Mouse (Mus musculus) heart, adult 2 months (tissue): ENCODE data around the gene Supt4a. TPM values are rescaled to one million over a fixed set of nuclear protein-coding genes. Genes with fewer than 3 reads are reported as not detected.

Experiments
- DNase-seq, 2 experiments: peaks; one replicate each; pipeline ENCODE4 v3.0.0; 2021
- H3K27ac ChIP-seq: fragments of 200-600 bp; 2 replicates; pipeline ENCODE4 v1.8.1; 2022
- H3K27me3 ChIP-seq: fragments of 200-500 bp; 2 replicates; pipeline ENCODE4 v1.6.1; 2012; ENCODE audit warnings: mild to moderate bottlenecking, low read length, inconsistent platforms, mixed read lengths; ENCODE audit not compliant: control insufficient read depth, insufficient read depth
- H3K36me3 ChIP-seq: fragments of 200-500 bp; 2 replicates; pipeline ENCODE4 v1.6.1; 2012; ENCODE audit warnings: low read length, inconsistent platforms; ENCODE audit not compliant: control insufficient read depth, insufficient read depth
- H3K4me1 ChIP-seq: fragments of 200-500 bp; 2 replicates; pipeline ENCODE4 v1.6.1; 2011; ENCODE audit warnings: low read length; ENCODE audit not compliant: control insufficient read depth, insufficient read depth
- H3K4me3 ChIP-seq: fragments of 200-600 bp; 2 replicates; pipeline ENCODE4 v1.8.1; 2022
- H3K79me2 ChIP-seq: fragments of 200-500 bp; replicated peaks from 2 replicates; pipeline ENCODE4 v1.6.1; 2012; ENCODE audit warnings: mild to moderate bottlenecking, inconsistent platforms, low read length, moderate library complexity, mixed read lengths; ENCODE audit not compliant: control insufficient read depth, insufficient read depth
- H3K9ac ChIP-seq: fragments of 200-500 bp; 2 replicates; pipeline ENCODE4 v1.6.1; 2012; ENCODE audit warnings: low read depth, mild to moderate bottlenecking, control low read depth, inconsistent platforms, low read length, mixed read lengths
- CTCF ChIP-seq: fragments of 200-600 bp; IDR thresholded peaks from 2 replicates; pipeline ENCODE4 v1.8.1; 2022; ENCODE audit warnings: antibody characterized with exemption, mild to moderate bottlenecking, moderate library complexity
- EP300 ChIP-seq: fragments of 200-500 bp; IDR thresholded peaks from 2 replicates; pipeline ENCODE4 v1.6.1; 2011; ENCODE audit warnings: low read depth, low read length, control low read depth; ENCODE audit not compliant: insufficient read depth
- POLR2A ChIP-seq: fragments of 200-500 bp; IDR thresholded peaks from 2 replicates; pipeline ENCODE4 v1.6.1; 2011; ENCODE audit warnings: mild to moderate bottlenecking, low read depth, low read length, control low read depth; ENCODE audit not compliant: insufficient read depth
- WGBS: fragments of 180-500 bp; shearing (Covaris S2); methylation state at CpG from one replicate; pipeline ENCODE4 v1.1.7; 2018; 5-methylcytosine and 5-hydroxymethylcytosine counted together
- intact Hi-C: fragments of 180-260 bp; cut with DNase I; formaldehyde crosslinking; loops from one replicate; pipeline ENCODE4 v1.15.1; 2025
- polyA plus RNA-seq: library from polyadenylated mRNA; depleted of rRNA; stranded (reverse); fragments of >200 nt; gene quantifications from 2 replicates; pipeline ENCODE4 v1.2.3, GENCODE M21; 2012
- total RNA-seq, 2 experiments: library from RNA; stranded (reverse); gene quantifications; 2 replicates each; pipeline ENCODE4 v1.2.3; 2021

The Supt4a gene
- total and polyA plus RNA-seq, 3 experiments = 41.4 to 47.5 (median 44.6) TPM

DNA sequence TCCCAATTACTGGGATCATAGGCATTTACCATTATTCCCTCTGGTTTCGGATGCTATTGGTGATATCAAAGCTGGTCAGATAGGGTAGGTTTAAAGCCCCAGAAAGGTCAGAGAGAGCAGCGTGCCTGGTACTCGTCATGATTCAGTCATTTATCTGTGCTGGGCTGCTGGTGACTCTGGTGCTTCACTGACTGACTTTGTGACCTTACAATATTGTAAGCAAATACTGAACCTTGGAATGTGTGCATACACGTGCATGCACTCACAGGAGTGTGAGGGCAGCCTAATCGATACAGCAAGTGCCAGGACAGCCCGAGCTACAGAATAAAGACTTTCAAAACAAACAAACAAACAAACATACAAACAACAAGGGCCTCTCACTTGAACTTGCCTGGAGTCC, 1.7 kb upstream of the Supt4a start:
- no peak for DNase-seq
- no peaks in the 10 kb centered on the region for H3K79me2 ChIP-seq
- TF ChIP-seq POLR2A (no peak), CTCF (no peak), EP300 (no peak)
- no peaks in the 10 kb centered on the region for H3K36me3 ChIP-seq
- H3K27me3 ChIP-seq = no peaks in the 10 kb centered on the region; the same call in 1 of the 2 replicates
- intact Hi-C loops = loop anchor here (5.0 kb wide), 1 partner anchor 138 kb away; no protein-coding TSS in a partner anchor
- H3K4me3 ChIP-seq = no peak overlapping the region
- no peak overlapping the region for H3K27ac ChIP-seq
- H3K9ac ChIP-seq = no peak overlapping the region
- H3K4me1 ChIP-seq = no peaks in the 10 kb centered on the region
- 81% methylated on average over 6 of the region's 6 CpGs for WGBS

DNA sequence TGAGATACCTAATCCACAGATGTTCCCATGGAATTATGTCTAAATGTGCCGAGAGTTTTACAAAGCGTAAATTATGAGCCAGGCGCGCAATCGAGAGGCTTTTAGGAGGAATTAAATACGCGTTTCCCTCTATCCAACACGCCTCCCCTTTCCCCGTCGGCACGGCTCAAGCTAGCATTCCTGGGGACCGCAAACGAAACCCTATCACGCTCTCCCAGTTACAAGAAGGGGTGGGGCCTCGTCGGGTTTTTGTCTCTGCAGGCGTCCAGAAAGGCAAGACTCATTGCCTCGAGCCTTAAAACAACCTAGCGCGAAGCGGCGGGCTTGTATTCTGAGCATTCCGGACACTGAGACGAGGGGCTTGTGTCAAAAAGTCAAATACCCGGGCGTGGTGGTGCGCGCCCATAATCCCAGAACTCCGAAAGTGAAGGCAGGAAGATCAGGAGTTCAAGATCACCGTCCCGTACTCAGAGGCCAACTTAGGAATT, 661 bp upstream of the Supt4a start:
- no peaks in the 10 kb centered on the region for H3K4me1 ChIP-seq
- WGBS = under 1% methylated on average over 31 of the region's 31 CpGs
- no peaks in the 10 kb centered on the region for H3K79me2 ChIP-seq
- no peaks in the 10 kb centered on the region; the same call in 1 of the 2 replicates for H3K27me3 ChIP-seq
- no peak for TF ChIP-seq POLR2A
- no peak for TF ChIP-seq EP300
- TF ChIP-seq CTCF = no peak
- H3K9ac ChIP-seq = peak overlapping the region; percentile 61
- no peaks in the 10 kb centered on the region for H3K36me3 ChIP-seq
- DNase-seq = peak; percentile 67 to 69
- peak overlapping the region; percentile 68 for H3K4me3 ChIP-seq
- intact Hi-C loops = loop anchor here (5.0 kb wide), 1 partner anchor 139 kb away; no protein-coding TSS in a partner anchor
- peak overlapping the region; percentile 82 for H3K27ac ChIP-seq

DNA sequence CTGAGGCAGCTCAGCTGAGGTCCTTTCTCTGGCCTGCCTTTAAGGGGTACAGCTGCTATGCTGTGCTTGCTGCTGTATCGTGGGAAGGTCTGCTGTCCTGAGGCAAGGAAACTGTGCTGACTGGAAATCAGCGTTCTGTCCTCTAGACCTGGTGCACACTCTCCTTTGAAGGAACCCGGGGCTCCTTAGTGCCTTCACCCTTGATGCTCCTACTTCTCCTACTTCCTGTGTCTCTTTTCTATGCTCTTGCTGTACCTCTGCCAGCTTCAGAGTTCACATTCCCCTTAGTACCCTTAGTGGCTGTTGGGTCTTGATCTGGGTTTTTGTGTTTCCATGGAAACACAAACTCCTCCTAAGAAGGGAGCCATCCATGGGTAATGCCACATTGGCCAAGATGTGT, 6.3 kb downstream of the Supt4a start:
- no peaks in the 10 kb centered on the region for H3K79me2 ChIP-seq
- intact Hi-C loops = no loop called here
- H3K4me1 ChIP-seq = no peaks in the 10 kb centered on the region
- no peak overlapping the region for H3K4me3 ChIP-seq
- no peaks in the 10 kb centered on the region for H3K36me3 ChIP-seq
- H3K9ac ChIP-seq = no peak overlapping the region
- TF ChIP-seq EP300 (no peak), POLR2A (no peak), CTCF (no peak)
- DNase-seq = no peak
- H3K27ac ChIP-seq = no peak overlapping the region
- H3K27me3 ChIP-seq = no peaks in the 10 kb centered on the region
- 93% methylated on average over 3 of the region's 3 CpGs for WGBS

DNA sequence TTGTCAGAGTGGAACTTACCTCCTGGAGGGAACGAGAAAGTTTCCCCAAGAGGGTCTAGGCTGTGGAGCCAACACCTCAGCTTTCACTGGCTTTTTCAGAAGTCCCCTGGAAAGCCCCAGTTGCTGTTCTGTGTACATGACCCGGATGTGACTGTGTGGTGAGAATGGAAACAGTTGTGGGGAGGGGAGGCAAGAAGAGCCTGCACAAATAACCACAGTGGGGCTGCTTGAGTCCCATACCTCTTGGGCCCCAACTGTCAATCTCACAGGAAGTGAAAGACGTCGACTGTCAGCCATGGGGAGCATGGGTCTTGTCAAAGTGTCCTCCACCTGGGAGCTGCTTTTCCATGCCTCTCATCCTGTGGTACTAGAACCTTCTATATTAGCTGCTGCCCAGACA, 7.6 kb downstream of the Supt4a start:
- Histone ChIP-seq H3K36me3 (no peaks in the 10 kb centered on the region), H3K4me3 (no peak overlapping the region), H3K4me1 (no peaks in the 10 kb centered on the region), H3K9ac (no peak overlapping the region), H3K27me3 (no peaks in the 10 kb centered on the region), H3K79me2 (no peaks in the 10 kb centered on the region), H3K27ac (no peak overlapping the region)
- TF ChIP-seq EP300 (no peak), POLR2A (no peak), CTCF (no peak)
- peak in 1 of 2 experiments; percentile 34 for DNase-seq
- intact Hi-C loops = no loop called here
- 63% methylated on average over 4 of the region's 4 CpGs for WGBS

DNA sequence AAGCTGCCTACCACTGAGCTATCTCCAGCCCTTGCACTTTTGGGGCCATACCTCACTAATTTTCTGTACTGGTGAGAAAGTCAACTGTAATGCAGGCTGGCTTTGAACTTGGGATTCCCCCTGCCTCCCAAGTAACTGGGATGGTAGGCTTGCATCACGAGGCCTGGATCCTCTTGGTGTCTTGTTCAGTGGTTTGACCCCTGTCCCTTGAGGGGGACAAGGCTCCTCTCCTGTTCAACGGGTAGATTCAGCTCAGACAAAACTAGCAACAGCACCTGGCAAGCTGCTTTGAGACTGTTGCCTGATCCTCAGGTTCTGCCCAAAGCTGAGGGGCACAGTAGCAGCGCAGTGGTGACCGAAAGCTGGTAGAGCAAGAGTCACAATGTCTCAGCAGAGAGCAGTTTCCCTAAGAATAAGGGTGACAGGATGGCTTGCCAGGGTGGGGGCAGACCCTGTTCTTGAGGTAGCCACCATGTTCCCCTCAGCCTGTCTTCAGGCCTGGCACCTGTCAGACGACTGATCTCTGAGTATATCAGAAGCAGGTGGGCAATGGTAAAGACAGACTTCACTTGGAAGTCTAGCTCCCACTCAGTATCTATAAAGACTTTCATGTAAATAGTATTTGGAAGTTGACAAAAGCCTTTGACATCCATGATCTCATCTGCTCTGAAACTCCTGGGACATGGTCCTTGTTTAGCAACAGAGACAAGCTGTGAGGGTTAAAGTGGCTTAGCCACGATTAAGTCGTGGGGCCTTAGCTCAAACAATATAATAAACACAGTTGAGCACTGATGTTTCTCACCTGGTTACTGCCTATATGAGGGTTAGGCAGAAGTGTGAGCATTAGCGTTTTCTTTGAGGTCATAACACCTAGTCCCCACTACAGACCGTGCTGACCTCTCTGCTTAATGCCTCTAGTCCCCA, 8.5 kb downstream of the Supt4a start:
- no peaks in the 10 kb centered on the region for H3K4me1 ChIP-seq
- TF ChIP-seq EP300 (no peak), CTCF (no peak), POLR2A (no peak)
- H3K4me3 ChIP-seq = no peak overlapping the region
- no peaks in the 10 kb centered on the region for H3K27me3 ChIP-seq
- WGBS = 75% methylated on average over 9 of the region's 9 CpGs
- H3K9ac ChIP-seq = no peak overlapping the region
- H3K27ac ChIP-seq = no peak overlapping the region
- H3K36me3 ChIP-seq = no peaks in the 10 kb centered on the region
- intact Hi-C loops = no loop called here
- DNase-seq = no peak
- H3K79me2 ChIP-seq = no peaks in the 10 kb centered on the region

DNA sequence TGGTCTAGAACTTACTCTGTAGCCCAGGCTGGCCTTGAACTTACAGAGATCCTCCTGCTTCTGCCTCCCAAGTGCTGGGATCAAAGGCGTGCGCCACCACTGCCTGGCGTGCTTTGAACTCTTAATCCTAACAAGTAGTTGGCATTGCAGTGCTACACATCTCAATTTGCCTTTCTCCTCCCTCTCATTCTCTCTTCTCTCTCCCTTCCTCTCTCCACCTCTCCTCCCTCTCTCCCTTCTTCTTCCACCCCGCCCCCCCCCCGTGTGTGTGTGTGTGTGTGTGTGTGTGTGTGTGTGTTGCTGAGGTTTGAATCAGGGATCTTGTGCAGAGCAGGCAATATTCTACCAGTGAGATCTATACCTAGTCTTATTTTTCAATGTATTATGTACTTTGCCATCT, 10.0 kb downstream of the Supt4a start:
- H3K27ac ChIP-seq = no peak overlapping the region
- 83% methylated on average over 5 of the region's 5 CpGs for WGBS
- no peak for TF ChIP-seq EP300
- TF ChIP-seq POLR2A = no peak
- no peak for TF ChIP-seq CTCF
- H3K9ac ChIP-seq = no peak overlapping the region
- no peaks in the 10 kb centered on the region for H3K36me3 ChIP-seq
- H3K4me1 ChIP-seq = no peaks in the 10 kb centered on the region
- DNase-seq = no peak
- intact Hi-C loops = no loop called here
- H3K27me3 ChIP-seq = no peaks in the 10 kb centered on the region
- H3K79me2 ChIP-seq = no peaks in the 10 kb centered on the region
- H3K4me3 ChIP-seq = no peak overlapping the region
